Mouse (Mus musculus): Measurements from ENCODE around the gene Fbxo22.
"Not testable (repeated sequence)": the region's sequence is repeated elsewhere in the genome, so short reads cannot be mapped to it uniquely, and the experiment has no call there.

Gene Fbxo22

DNA sequence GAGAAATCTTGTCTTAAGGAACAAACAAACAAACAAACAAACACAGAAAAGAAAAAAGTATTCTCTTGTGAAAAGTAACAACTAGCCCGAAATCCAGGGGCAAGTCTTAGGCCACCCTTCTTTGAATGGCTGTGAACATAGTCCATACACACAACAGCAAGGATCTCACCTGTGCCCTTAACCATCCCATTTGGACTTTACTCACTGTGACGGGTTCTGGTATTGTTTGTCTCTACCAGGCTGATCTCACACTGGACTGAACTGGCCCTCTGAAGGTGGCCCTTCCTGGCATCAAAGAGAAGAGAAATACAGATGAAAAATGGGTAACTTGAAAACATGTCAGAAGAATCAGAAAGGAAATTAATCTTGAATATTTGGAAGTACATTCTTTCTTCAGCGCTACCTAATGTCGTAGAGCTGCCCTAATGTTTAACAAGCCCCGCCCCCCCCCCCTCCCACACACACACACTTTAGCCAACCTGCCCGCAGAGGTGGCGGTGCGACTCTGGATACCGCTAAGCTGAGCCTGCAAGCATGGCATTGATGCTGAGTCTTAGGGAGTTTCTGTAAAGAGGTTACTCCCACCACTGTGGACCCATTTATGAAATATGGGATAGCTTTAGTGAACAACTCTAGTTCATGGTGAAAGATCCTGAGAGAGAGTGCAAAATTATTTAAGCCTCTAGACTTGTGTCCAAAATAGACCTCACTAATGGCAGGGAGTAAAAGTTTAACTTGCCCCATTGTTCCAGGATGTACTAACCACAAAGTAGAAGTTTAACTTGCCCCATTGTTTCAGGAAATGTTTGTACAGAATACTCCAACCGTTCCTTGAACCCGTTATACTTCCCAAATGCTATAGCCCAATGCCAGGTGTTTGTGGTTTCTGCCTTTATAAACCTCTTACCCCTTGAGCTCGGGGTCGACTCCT lies 27.8 kb downstream of the Fbxo22 start:
- peak; percentile 18 to 41 for DNase-seq

DNA sequence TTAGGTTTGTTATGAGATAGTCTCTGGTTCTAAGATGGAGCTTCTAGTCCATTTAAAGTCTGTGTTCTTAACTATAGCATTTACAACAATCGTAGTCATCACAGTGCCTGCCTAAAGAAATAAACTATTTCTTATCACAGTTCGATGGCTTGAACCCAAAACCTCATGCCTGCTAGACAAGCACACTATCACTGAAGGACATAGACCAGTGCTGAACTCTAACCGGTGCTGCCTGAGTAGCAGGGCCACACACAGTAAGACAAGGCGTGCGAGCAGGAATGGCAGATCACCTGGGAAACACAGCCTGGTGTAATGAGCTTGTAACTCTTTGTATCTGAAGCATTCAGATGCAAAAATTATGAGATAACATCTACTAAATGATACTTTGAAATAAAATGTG lies 32.1 kb downstream of the Fbxo22 start:
- DNase-seq: no peak

DNA sequence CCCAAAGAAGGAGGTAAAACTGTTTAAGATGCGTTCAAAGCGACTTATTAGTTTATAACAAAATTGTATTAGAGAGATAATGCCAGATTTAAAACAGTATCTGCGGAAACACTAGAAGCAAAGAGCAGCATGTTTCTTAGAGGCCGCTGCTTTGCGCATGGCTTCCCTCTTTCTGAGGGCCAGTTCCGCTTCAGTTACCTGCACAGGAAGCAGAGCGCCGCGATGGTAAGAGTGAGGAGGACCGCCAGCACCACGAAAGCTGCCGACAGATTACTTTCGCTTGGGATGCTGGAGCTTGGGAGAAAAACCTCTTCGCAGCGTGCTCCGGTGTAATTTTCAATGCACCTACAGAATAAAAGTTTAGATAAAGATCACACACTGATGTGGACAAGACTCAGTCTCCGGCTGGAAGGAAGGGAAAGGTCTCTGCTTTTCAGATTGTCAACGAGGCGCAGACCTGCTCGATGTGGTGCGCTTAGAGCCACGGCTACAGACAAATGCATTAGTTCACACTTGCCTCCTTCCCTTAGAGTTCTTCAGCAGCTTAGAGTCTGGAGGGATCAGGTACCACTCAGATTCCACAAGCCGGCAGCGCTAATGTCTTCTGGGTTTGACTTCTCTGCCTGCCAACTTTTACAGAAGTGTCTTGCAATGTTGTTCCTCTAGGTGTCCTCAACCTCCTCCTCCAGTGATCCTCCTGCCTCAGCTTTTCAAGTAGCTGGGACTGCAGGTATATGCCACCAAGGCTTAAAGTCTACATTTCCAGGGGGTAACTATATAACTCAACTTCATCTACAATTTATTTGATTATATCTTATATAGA lies 33.3 kb downstream of the Fbxo22 start:
- peak in 1 of 2 experiments; percentile 61 for DNase-seq

DNA sequence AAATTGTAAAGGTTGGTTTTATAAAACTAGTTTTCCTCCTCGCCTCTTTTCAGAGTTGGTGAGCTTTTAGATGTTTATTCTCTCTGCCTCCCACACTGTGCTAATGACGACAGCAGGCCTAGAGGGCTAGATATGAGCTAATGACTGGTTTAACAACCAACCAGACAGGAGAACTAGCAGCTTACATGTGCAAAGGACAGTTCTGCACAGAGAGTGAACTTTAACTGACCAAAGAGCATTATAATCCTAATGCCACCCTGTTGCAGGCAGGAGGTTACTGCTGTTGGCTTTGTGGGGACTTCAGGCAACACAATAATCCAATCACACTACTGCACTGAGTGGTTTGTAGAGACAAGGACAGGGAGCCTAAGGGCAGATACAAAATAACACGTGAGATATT lies 34.6 kb downstream of the Fbxo22 start:
- no peak for DNase-seq

DNA sequence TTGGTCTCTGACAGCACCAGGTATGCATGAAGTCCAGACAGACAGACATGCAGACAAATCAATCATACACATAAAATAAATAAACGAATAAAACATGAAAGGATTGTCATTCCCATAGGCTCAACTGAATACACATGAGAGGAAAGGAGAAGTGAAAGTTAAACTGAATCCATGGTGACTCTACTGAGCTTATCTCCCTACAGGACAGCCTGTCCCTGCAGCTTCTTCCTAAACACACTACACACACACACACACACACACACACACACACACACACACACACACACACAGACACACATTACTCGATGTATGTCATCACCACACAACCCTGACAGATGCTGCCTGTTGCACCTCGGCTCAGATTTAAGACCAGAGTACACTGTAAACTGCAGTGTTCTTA lies 35.4 kb downstream of the Fbxo22 start:
- DNase-seq: no peak

DNA sequence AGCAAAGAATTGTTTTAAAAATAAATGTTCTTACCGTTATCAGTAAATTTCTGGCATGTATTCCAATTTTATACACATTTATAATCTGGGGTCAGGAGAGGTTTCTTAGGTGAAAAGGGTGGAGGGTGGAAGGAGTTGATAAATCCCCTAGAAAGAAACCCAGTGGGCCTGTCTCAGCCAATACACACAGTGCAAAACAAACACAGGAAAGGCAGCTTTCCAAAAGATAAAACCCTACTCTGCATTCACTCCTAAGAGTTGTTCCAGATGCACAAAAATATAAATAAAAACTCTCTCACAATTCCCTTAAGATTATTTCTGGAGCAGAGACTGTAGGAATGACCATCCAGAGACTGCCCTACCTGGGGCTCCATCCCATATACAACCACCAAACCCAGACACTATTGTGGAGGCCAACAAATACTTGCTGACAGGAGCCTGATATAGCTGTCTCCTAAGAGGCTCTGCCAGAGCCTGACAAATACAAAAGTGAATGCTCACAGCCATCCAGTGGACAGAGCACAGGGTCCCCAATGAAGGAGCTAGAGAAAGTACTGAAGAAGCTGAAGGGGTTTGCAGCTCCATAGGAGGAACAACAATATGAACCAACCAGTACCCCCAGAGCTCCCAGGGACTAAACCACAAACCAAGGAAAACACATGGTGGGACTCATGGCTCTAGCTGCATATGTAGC lies 36.5 kb downstream of the Fbxo22 start:
- not testable (repeated sequence) for DNase-seq

DNA sequence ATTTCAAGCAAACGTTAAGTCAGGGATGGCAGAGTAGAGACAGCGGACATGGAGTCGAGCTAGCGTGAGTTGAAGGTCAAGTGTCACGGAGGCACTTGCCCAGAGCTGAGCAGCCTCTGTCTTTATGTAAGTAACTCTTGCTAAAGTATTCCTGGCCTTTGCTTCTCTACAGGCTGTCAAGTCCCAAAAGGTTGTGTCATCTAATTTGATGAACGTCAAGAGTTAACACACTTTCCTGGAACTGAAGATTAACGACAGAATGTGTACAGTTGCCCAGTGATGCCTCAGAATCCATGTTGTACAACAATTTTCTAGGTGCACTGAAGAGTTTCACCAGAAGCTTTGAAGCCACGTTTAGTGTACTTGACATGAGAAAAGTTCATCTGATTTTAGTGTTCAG lies 37.7 kb downstream of the Fbxo22 start:
- no peak for DNase-seq

DNA sequence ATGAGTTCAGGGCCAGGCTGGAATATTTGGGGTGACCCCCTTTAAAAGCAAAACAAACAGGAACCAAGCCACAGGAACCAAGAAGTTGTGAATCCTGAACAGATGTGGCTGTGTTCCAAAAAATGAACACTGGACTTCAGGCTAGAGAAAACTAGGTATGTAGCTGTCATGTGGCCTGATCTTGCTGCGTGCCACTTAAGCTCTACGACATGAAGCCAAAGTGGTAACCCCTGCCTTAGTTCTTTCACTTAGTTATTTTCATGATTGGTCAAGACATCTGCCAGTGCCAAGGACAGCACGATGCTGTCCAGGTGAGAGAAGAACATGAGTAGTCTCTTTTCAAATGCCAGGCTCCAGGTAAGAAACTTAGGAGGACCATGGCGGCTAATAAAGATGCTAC lies 38.2 kb downstream of the Fbxo22 start:
- DNase-seq: no peak

DNA sequence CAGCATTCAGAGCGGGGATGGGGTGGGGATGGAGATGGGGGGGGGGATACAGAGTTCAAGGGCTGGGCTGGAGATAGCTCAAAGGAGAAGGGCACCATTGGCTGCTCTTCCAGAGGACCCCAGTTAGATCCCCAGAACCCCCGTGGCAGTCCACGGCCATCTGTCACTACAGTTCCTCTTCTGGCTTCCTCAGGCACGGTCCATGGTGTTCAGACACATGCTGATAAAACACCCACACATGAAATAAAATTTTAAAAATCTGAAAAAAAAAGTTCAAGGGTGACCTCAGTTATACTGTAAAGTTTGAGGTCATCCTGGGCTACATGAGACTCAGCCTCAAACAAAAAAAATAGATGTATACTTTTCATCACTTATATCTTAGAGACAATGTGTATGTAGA lies 39.7 kb downstream of the Fbxo22 start:
- DNase-seq: no peak

DNA sequence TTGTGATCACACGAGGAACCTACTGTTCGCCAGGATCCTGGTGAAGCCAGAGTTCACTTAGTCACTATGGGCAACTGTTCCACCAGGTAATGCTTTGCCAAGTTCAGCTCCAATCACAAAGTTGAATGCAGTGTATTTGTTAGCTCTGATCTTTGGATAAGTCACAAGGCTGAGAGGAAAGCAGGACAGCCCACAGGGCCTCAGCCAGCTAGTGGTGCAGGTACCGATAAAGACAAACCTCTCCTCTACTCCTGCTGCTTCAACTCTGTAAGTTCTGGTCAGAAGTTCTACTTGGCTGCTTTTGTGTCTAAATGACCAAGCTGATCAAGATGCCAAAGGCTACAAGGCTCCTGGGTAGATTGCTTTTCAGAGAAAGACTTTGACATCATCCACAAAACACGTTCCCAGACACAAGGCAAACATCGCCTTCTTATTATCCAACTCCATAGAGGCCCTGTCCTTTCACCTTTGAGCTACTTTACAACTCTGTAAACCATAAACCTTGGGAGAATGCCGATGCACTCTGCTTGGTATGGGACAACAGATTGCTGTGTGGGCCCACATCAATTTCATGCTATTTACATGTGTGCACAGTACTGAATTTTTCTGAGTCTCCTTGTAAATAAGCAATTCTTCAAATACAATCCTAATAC lies 42.0 kb downstream of the Fbxo22 start:
- DNase-seq: peak; percentile 43 to 45

DNA sequence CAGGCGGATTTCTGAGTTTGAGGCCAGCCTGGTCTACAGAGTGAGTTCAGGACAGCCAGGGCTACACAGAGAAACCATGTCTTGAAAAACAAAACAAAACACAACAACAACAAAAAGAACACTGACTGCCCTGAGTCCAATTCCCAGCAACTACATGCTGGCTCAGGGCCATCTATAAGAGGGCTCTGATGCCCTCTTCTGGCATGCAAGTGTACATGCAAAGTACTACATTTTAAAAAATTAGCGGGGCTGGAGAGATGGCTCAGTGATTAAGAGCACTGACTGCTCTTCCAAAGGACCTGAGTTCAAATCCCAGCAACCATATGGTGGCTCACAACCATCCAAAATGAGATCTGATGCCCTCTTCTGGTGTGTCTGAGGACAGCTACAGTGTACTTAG lies 43.4 kb downstream of the Fbxo22 start:
- DNase-seq: peak in 1 of 2 experiments; percentile 32

DNA sequence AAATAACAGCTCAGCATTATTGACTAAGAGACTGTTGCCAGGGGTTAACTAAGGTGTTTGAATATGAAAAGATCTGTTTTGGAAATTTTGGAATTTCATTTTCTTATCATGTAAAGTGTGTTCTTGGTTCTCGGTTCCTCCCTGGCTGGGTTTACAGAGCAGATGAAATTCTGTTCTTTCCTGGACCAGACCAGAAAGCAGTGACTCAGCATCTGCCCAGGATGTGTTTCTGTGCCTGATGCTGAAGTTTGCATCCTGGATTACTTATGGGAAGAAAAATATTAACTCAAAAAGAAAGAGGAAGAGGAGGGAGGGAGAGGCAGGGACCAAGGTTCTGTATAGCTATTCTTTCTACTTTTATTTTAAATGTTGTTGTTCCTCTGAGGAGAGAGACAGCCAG lies 45.1 kb downstream of the Fbxo22 start:
- no peak for DNase-seq

DNA sequence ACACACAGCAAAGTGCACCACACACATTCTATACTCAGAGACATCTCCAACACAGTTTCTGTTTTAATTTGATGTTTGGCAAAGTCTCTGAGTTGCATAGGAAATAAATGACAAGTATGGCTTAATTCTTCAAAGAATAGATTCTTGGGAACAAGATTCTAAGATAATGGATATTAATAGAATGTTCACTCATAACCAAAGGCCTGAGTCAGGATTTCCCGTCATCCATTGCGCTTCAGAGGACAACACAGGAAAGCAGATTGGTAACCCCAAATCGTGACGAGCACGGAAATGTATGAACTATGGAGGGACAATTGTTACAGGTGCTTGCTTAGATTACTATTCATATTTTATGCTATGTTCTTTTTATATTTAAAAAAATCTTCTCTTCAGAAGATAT lies 46.3 kb downstream of the Fbxo22 start:
- DNase-seq: peak; percentile 23 to 29

DNA sequence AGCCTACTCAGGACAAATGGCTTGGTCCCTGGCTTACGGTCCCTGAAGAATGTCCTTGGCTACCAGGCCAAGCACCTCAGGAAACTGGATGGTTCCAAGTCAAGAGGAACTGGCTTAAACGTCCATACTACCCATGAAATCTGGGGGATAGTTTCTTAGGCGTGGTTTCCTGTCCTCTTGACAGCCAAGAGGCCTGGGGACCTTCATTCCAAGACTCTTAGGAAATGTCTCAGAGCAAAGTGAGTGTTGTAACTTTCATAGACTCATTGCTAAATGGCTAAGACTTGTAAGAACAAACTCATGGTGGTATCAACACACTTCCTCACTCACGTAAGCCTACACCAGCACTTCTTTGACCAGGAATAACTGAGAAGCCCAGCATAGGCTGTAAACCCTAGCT lies 46.9 kb downstream of the Fbxo22 start:
- DNase-seq: no peak

DNA sequence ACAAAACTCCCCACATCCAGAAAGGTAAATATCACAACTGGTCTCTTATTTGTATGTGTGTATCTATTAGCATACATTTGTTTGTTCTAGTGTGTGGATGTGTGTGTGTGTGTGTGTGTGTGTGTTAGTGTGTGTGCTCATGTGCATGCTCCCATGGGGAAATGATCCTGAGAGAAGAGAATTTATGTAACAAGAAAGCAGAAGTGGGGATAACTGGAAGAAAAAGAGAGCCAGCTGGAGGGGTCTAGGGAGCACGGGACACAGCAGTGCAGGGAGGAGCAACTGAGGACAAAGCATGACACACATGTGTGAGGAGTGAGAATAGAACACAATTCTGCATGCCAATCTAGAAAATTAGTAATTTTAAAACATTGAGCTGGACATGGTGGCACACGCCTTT lies 48.4 kb downstream of the Fbxo22 start:
- no peak for DNase-seq

DNA sequence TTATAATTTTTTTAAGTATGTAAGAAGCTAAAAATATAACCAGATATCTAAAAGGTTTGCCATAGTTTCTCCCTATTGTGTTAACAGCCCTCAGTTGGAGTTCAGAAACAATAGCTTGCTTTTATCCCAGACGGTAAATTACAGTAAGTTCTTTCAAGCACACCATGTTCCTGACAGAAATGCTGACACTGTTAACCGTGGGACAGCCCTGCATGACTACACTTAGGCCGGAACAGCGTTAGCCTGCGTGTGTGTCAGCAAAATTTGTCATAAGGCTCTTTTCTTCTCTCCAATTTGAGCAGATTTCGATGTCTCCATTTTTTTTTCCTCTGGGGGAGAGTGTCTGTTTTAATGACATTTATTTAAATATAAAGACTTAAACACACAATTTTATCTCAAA lies 51.0 kb downstream of the Fbxo22 start:
- DNase-seq: peak; percentile 16 to 39

DNA sequence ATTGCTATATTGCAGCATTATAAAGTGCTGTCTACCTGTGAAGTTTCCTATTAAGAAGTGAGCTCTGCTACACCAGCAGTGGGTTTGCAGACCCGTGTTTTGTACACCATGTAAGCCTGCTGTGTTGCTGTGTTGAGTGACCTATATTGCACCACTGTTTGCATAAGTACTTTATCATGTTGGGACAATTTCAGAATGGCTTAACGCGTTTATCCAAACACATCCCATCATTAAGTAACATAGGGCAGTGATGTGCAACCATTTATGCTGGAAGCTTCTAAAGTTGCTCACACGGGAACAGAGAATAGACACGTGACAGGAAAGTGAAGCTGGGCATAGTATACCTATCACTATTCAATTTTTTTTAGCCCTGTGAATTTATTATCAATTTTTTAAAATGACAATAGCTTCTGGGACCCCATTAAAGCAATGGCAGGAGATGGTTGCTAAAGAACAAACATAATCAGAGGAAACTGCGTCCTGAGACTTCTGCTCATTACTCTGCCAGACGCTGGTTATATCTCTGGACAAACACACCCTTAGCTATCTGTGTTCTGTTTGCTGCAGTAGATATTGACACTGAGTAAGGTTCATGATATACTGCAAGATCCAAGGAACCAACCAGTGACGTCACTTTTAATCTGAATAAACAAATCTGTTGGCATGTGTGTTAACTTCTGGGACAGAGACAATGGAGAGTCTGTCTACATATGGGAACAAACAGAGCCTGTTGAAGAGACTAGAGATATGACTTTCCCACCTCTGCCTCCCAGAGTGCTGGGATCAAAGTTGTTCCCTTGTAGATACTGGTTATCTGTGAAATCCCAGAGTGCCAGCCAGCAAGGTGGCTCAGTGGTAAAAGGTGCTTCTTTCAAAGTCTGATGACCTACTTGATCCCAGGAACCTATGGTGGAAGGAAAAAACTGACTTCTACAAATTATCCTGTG lies 55.9 kb downstream of the Fbxo22 start:
- DNase-seq: no peak

DNA sequence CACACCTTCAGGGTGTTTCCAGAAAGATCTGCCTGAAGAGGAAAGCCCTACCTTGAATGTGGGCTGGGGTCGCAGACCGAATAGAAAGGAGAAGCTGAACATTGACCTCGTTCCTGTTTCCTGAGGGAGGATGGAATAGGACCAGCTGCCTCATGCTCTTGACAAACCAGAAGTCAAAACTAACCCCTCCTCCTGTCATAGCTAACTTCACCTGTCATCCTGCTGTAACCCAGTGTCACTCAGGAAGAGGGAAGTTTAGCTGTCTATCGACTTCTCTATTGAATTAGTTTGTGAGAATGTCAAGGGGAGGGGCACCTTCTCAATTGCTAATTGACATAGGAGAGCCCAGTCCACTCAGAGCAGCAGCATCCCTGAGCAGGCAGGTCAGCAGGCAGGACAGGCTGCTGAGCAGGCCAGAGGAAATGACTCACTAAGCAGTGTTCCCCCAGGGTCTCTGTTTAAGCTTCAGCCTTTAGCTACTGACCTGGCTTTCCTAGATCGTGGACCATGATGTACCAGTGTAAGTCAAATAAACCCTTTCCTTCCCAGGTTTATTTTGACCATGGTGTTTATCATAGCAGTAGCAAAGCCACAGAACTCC lies 63.3 kb downstream of the Fbxo22 start:
- DNase-seq: no peak

DNA sequence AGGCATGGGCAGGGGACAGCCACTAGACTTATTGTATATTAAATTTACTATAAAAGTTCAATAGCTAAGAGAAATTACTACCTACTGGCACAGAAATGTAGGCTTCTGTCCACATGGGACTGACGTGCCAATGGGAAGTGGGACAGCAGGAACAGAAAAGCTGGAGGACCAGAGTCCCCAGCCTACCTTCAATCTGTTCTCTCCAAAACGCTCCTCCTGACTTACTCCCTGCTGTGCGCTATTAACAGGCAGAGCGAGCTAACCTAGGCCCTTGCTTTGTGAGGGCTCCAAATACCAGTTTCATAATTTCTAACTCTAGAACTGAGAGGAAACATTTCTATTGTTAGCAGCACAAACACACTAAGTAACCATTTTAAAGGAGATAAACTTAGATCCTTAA lies 65.2 kb downstream of the Fbxo22 start:
- no peak for DNase-seq

Data from kidney, postnatal 36 days (tissue).